Mouse (Mus musculus): ENCODE data around the gene Knop1. TPM values are rescaled to one million over a fixed set of nuclear protein-coding genes. Genes with fewer than 3 reads are reported as not detected.
A peak's percentile ranks its signal among the peaks of the same experiment; 100 is the strongest.

Knop1 gene
- polyA plus RNA-seq, 1 experiment from 2014 or later = 48.9 TPM

DNA sequence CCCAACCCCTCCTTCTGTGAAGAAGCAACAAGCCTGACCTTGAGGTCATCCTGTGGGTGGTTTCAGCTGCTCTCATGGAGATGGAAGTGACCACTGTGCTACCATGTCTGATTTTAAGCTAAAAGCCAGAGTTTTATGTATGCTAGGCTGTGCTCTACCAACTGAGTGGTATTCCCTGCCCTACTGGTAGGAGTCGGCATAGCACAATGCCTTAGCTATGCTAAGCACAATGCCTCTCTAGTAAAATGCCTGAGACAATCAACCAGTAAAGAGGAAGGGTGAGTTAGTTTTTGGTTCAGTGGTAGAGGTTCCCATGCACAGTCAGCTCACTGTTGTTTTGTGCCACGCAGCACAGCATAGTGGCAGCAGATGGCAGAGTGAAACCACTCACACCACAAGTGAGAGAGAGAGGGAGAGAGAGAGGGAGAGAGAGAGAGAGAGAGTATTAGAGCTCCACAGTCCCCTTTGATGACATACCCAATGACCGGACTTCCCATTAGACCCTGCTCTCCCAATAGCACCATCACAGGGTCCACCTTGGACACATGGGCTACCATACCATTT, 23.5 kb upstream of the Knop1 start:
- H3K36me3 ChIP-seq = no peaks in the 10 kb centered on the region
- H3K27ac ChIP-seq = no peak overlapping the region
- no peak overlapping the region for H3K9ac ChIP-seq
- H3K9me3 ChIP-seq (replicated peaks) = no peaks in the 10 kb centered on the region
- no peak overlapping the region for H3K4me3 ChIP-seq
- no peak overlapping the region for H3K4me2 ChIP-seq
- H3K4me1 ChIP-seq (replicated peaks) = peaks cover 8% of the 10 kb centered on the region; the same call in 1 of the 2 replicates
- no peaks in the 10 kb centered on the region for H3K27me3 ChIP-seq
- ATAC-seq (replicated peaks; ENCODE audit: insufficient number of reproducible peaks, insufficient read depth, low FRiP score, low read depth) = no peak
- WGBS = 80% methylated on average over 3 of the region's 3 CpGs

DNA sequence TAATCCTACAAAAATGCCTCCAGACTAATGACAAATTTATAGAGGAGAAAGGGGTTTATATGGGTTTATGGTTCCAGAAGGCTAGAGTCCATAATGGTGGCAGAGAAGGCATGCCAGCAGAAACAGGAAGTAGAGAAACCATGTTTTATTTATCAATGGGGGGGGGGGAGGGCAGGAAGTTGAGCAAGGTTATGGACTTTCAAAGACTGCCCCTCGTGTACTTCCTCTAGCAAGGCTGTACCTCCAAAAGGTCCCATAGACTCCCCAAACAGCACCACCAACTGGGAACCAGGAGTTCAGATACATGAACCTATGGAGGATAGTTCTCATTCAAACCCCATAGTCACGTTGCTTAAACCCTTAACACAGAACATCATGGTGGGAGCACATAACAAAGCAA, 9.3 kb upstream of the Knop1 start:
- Histone ChIP-seq H3K27ac (no peak overlapping the region), H3K36me3 (no peaks in the 10 kb centered on the region), H3K9me3 (replicated peaks) (no peaks in the 10 kb centered on the region), H3K9ac (no peak overlapping the region), H3K4me1 (replicated peaks) (no peaks in the 10 kb centered on the region), H3K27me3 (no peaks in the 10 kb centered on the region), H3K4me3 (no peak overlapping the region), H3K4me2 (no peak overlapping the region)
- 71% methylated on average over 2 of the region's 2 CpGs for WGBS
- ATAC-seq (replicated peaks; ENCODE audit: insufficient number of reproducible peaks, insufficient read depth, low FRiP score, low read depth) = no peak

DNA sequence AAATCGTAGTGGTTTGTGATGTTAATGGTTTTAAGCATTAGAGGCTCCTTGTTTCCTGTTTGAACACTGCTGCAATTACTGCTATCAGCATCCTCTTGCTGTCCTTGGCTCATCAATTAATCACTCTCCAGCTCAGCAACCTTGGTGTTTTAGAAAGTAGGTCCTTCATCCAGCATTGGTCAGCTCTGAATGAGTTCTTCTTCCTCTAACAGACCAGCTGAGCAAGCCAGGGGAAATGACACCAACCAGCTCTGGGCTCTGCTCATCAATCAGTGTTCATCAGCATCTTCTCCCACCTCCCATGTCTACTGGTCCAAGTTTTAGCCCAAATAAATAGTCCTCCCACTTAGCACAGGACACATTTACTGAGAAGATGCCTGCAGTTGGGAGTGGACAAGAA, 2.6 kb upstream of the Knop1 start:
- Histone ChIP-seq H3K27ac (no peak overlapping the region), H3K4me1 (replicated peaks) (peaks cover 15% of the 10 kb centered on the region), H3K9me3 (replicated peaks) (no peaks in the 10 kb centered on the region), H3K27me3 (no peaks in the 10 kb centered on the region), H3K36me3 (no peaks in the 10 kb centered on the region), H3K9ac (no peak overlapping the region), H3K4me2 (no peak overlapping the region), H3K4me3 (no peak overlapping the region)
- ATAC-seq (replicated peaks; ENCODE audit: insufficient number of reproducible peaks, insufficient read depth, low FRiP score, low read depth) = no peak
- WGBS = 83% methylated on average over 1 of the region's 1 CpGs

DNA sequence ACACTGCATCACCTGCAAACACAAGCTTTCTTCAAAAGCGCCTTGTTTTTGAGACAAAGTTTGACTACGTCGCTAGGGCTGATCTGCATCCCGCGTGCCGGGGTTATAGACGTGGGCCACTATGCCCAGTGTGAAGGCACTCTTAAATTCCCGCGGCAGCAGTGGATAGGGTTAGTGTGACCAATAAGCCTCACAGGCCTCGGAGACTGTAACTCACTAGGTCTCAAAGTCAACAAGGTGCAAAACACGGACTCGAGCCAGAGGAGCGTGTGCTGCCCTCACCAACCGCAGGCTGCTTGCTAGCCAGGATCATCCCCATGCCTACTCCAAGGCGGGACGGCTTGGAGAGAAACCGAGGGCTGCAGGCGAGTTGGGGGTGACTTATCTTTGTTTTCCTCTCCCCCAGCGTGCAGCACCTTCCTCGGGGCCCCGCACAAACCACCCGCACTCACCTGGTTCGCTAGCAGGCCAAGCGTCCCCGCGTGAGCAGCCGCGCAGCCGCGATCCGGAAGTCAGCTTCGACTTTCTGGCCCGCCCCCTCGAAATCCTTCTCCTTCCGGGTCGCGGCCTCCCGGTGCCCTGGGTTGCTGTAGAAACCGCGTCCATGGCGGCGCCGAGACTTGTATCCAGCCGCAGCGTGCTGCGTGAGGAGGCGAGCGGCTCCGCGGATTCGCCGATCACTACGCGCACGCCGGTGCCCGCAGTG, 730 bp downstream of the Knop1 start, which contains the start of gene Iqck:
Gene Iqck (plus strand): TSS at position 582 of the 706 bp plus-strand sequence.
- H3K9ac ChIP-seq = peak within 1 kb of the TSS; percentile 73
- H3K27ac ChIP-seq = peak within 1 kb of the TSS; percentile 64
- H3K4me1 ChIP-seq (replicated peaks) = peaks cover 33% of the 10 kb centered on the region
- WGBS = under 1% methylated on average over 57 of the region's 57 CpGs
- H3K9me3 ChIP-seq (replicated peaks) = no peaks in the 10 kb centered on the region
- ATAC-seq (replicated peaks; ENCODE audit: insufficient number of reproducible peaks, insufficient read depth, low FRiP score, low read depth) = peak; percentile 91
- no peaks in the 10 kb centered on the region for H3K27me3 ChIP-seq
- H3K4me3 ChIP-seq = peak within 1 kb of the TSS; percentile 97
- peaks cover 20% of the 10 kb centered on the region for H3K36me3 ChIP-seq
- peak within 1 kb of the TSS; percentile 76 for H3K4me2 ChIP-seq

GRCm38 (mm10) chr7:118854606-118855005, 1.4 kb downstream of the Knop1 start:
- peaks cover 26% of the 10 kb centered on the region for H3K36me3 ChIP-seq
- peak overlapping the region; percentile 76 for H3K4me2 ChIP-seq
- no peak overlapping the region for H3K27ac ChIP-seq
- H3K9me3 ChIP-seq (replicated peaks) = no peaks in the 10 kb centered on the region
- no peaks in the 10 kb centered on the region for H3K27me3 ChIP-seq
- H3K4me1 ChIP-seq (replicated peaks) = peaks cover 40% of the 10 kb centered on the region
- 14% methylated on average over 3 of the region's 3 CpGs for WGBS
- ATAC-seq (replicated peaks; ENCODE audit: insufficient number of reproducible peaks, insufficient read depth, low FRiP score, low read depth) = no peak
- H3K9ac ChIP-seq = peak overlapping the region; percentile 73
- H3K4me3 ChIP-seq = peak overlapping the region; percentile 97

GRCm38 (mm10) chr7:118852611-118853010, 3.4 kb downstream of the Knop1 start:
- Histone ChIP-seq H3K4me3 (no peak overlapping the region), H3K4me2 (no peak overlapping the region), H3K9ac (no peak overlapping the region), H3K27ac (peak overlapping the region; percentile 40), H3K36me3 (peaks cover 32% of the 10 kb centered on the region), H3K4me1 (replicated peaks) (peaks cover 55% of the 10 kb centered on the region), H3K27me3 (no peaks in the 10 kb centered on the region), H3K9me3 (replicated peaks) (no peaks in the 10 kb centered on the region)
- no peak for ATAC-seq (replicated peaks; ENCODE audit: insufficient number of reproducible peaks, insufficient read depth, low FRiP score, low read depth)
- 83% methylated on average over 4 of the region's 4 CpGs for WGBS

- WGBS = 63% methylated on average over 7 of the region's 7 CpGs
- Histone ChIP-seq H3K9me3 (replicated peaks) (no peaks in the 10 kb centered on the region), H3K9ac (no peak overlapping the region), H3K27ac (no peak overlapping the region), H3K4me3 (no peak overlapping the region), H3K4me1 (replicated peaks) (peaks cover 55% of the 10 kb centered on the region), H3K4me2 (no peak overlapping the region), H3K27me3 (no peaks in the 10 kb centered on the region), H3K36me3 (peaks cover 39% of the 10 kb centered on the region)
- ATAC-seq (replicated peaks; ENCODE audit: insufficient number of reproducible peaks, insufficient read depth, low FRiP score, low read depth) = no peak
Measured at GRCm38 (mm10) chr7:118851571-118851970, 4.5 kb downstream of the Knop1 start.

- Histone ChIP-seq H3K27ac (no peak overlapping the region; the same call in 1 of the 2 replicates), H3K9me3 (replicated peaks) (no peaks in the 10 kb centered on the region), H3K36me3 (peaks cover 46% of the 10 kb centered on the region), H3K9ac (no peak overlapping the region), H3K4me1 (replicated peaks) (peaks cover 50% of the 10 kb centered on the region), H3K4me2 (no peak overlapping the region), H3K27me3 (no peaks in the 10 kb centered on the region), H3K4me3 (no peak overlapping the region)
- ATAC-seq (replicated peaks; ENCODE audit: insufficient number of reproducible peaks, insufficient read depth, low FRiP score, low read depth) = no peak
- 53% methylated on average over 9 of the region's 9 CpGs for WGBS
Measured at GRCm38 (mm10) chr7:118850676-118851290, 5.3 kb downstream of the Knop1 start.

- Histone ChIP-seq H3K27ac (peak overlapping the region; percentile 77), H3K4me1 (replicated peaks) (peaks cover 49% of the 10 kb centered on the region), H3K9me3 (replicated peaks) (no peaks in the 10 kb centered on the region), H3K36me3 (peaks cover 57% of the 10 kb centered on the region), H3K4me3 (no peak overlapping the region), H3K4me2 (no peak overlapping the region), H3K9ac (no peak overlapping the region), H3K27me3 (no peaks in the 10 kb centered on the region)
- ATAC-seq (replicated peaks; ENCODE audit: insufficient number of reproducible peaks, insufficient read depth, low FRiP score, low read depth) = 0 out of 2 replicates have a peak, but pooled peaks have one; percentile 25
- 65% methylated on average over 5 of the region's 5 CpGs for WGBS
Measured at GRCm38 (mm10) chr7:118849543-118850250, 6.4 kb downstream of the Knop1 start.

DNA sequence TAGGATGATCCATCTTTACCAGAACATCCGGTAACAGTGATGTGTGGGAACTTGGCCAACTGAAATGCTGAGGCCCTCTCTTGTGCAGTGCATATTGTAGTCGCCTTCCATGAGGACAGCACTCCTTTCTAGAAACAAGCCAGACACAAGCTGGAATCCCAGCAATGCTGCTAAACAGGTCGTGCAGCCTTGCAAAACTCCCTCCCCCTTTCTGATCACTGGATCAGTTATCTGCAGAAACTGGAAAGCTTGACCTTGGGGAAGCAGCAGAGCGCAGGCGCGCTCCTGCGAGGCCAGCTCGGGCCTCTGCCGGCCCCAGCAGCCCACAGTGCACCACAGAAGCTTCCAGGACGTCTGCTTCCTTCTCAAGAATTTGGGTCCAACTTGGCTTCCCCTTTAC, 7.3 kb downstream of the Knop1 start:
- 39% methylated on average over 10 of the region's 10 CpGs for WGBS
- ATAC-seq (replicated peaks; ENCODE audit: insufficient number of reproducible peaks, insufficient read depth, low FRiP score, low read depth) = peak; percentile 41; the same call in 1 of the 2 replicates
- Histone ChIP-seq H3K4me3 (no peak overlapping the region), H3K27ac (peak overlapping the region; percentile 77), H3K36me3 (peaks cover 66% of the 10 kb centered on the region), H3K4me2 (no peak overlapping the region), H3K4me1 (replicated peaks) (peaks cover 40% of the 10 kb centered on the region), H3K9me3 (replicated peaks) (no peaks in the 10 kb centered on the region), H3K27me3 (no peaks in the 10 kb centered on the region), H3K9ac (no peak overlapping the region)

GRCm38 (mm10) chr7:118846329-118846728, 9.7 kb downstream of the Knop1 start:
- H3K27me3 ChIP-seq = no peaks in the 10 kb centered on the region
- no peak overlapping the region for H3K4me2 ChIP-seq
- WGBS = 89% methylated on average over 4 of the region's 4 CpGs
- H3K4me3 ChIP-seq = no peak overlapping the region
- no peak for ATAC-seq (replicated peaks; ENCODE audit: insufficient number of reproducible peaks, insufficient read depth, low FRiP score, low read depth)
- peaks cover 39% of the 10 kb centered on the region for H3K4me1 ChIP-seq (replicated peaks)
- no peak overlapping the region for H3K9ac ChIP-seq
- H3K9me3 ChIP-seq (replicated peaks) = no peaks in the 10 kb centered on the region
- H3K27ac ChIP-seq = no peak overlapping the region
- peaks cover 60% of the 10 kb centered on the region for H3K36me3 ChIP-seq

Measured in heart, embryonic 15.5 days (tissue).